Comparison of ENCODE assay signal across 16 mouse cellular contexts in genomic region chr5:38006415-38007347, GRCm38 (mm10). TPM values are rescaled to one million over a fixed set of nuclear protein-coding genes. Genes with fewer than 3 reads are reported as not detected.
DNase-seq lines count a peak whose midpoint lies in the region; ATAC-seq lines count a peak whose summit lies in the region.
"Had no signal": no experiment of that assay in that cellular context is flagged by ENCODE, and none has a peak within 500 bp of the region (broad histone marks: within the 10 kb centered on the region; RNA-seq: fewer than 3 reads in every experiment).

No protein-coding gene starts in this region.

- H3K9me3 ChIP-seq in neural tube, embryonic 12.5 days: no peaks in the 10 kb centered on the region
- no peaks in the 10 kb centered on the region for H3K9me3 ChIP-seq in embryonic facial prominence, embryonic 10.5 days
- no peaks in the 10 kb centered on the region for H3K9me3 ChIP-seq in midbrain, embryonic 12.5 days
- H3K9me3 ChIP-seq: intestine, embryonic 15.5 days; limb, embryonic 10.5 days had no signal

- H3K36me3 ChIP-seq in neural tube, embryonic 12.5 days: no peaks in the 10 kb centered on the region
- no peaks in the 10 kb centered on the region for H3K36me3 ChIP-seq in embryonic facial prominence, embryonic 10.5 days (replicated peaks)
- no peaks in the 10 kb centered on the region for H3K36me3 ChIP-seq in midbrain, embryonic 12.5 days
- H3K36me3 ChIP-seq: intestine, embryonic 15.5 days; limb, embryonic 10.5 days had no signal

- 0 out of 2 replicates have a peak, but pooled peaks have one; percentile 56 for ATAC-seq in neural tube, embryonic 12.5 days (ENCODE audit: low FRiP score, low read depth)
- peak; percentile 58; the same call in 1 of the 2 replicates for ATAC-seq in midbrain, embryonic 12.5 days (ENCODE audit: low FRiP score, low read depth)
- ATAC-seq in CD4-positive, CD25-positive, alpha-beta regulatory T cell, adult 4 months: no peak
- ATAC-seq: intestine, embryonic 15.5 days had no signal

- 32% methylated on average over 17 of the region's 17 CpGs for WGBS in neural tube, embryonic 12.5 days
- 42% methylated on average over 17 of the region's 17 CpGs for WGBS in embryonic facial prominence, embryonic 10.5 days
- 39% methylated on average over 17 of the region's 17 CpGs for WGBS in midbrain, embryonic 12.5 days

- no peak for DNase-seq in neural tube, embryonic 10.5 days (ENCODE audit: extremely low spot score, low spot score)
- DNase-seq in embryonic facial prominence, embryonic 10.5 days (ENCODE audit: low spot score): peak; percentile 50
- DNase-seq in adrenal gland, postnatal 36 days: no peak
- DNase-seq in right cerebral cortex, postnatal 10 days (ENCODE audit: low spot score in 2 of 2): no peak
- DNase-seq: adrenal gland, adult 2 months; cerebellum, adult 9-10 months; gastrocnemius, postnatal 10 days; heart, postnatal 10 days; layer of hippocampus, postnatal 36 days; lung, postnatal 14 days had no signal

- H3K27me3 ChIP-seq in neural tube, embryonic 12.5 days (replicated peaks): no peaks in the 10 kb centered on the region
- H3K27me3 ChIP-seq in embryonic facial prominence, embryonic 10.5 days (replicated peaks; ENCODE audit: low read depth, poor library complexity, severe bottlenecking): peaks cover 23% of the 10 kb centered on the region
- peaks cover 16% of the 10 kb centered on the region for H3K27me3 ChIP-seq in midbrain, embryonic 12.5 days
- H3K27me3 ChIP-seq: intestine, embryonic 15.5 days had no signal

- no peak overlapping the region for H3K9ac ChIP-seq in neural tube, embryonic 12.5 days
- no peak overlapping the region for H3K9ac ChIP-seq in midbrain, embryonic 12.5 days (replicated peaks)
- H3K9ac ChIP-seq: intestine, embryonic 15.5 days; liver, embryonic 14.5 days had no signal

- 0 out of 2 replicates have a peak overlapping the region, but pooled peaks have one; percentile 8 for H3K4me2 ChIP-seq in neural tube, embryonic 12.5 days (replicated peaks)
- no peak overlapping the region for H3K4me2 ChIP-seq in midbrain, embryonic 12.5 days (replicated peaks)
- H3K4me2 ChIP-seq: intestine, embryonic 15.5 days had no signal

- H3K27ac ChIP-seq in neural tube, embryonic 12.5 days: no peak overlapping the region
- H3K27ac ChIP-seq in embryonic facial prominence, embryonic 10.5 days (replicated peaks): peak overlapping the region; percentile 69
- no peak overlapping the region for H3K27ac ChIP-seq in midbrain, embryonic 12.5 days (replicated peaks)
- H3K27ac ChIP-seq: intestine, embryonic 15.5 days; limb, embryonic 10.5 days; liver, embryonic 14.5 days had no signal

- peaks cover 11% of the 10 kb centered on the region for H3K4me1 ChIP-seq in neural tube, embryonic 12.5 days
- H3K4me1 ChIP-seq in embryonic facial prominence, embryonic 10.5 days: peaks cover 41% of the 10 kb centered on the region
- peaks cover 5% of the 10 kb centered on the region; the same call in 1 of the 2 replicates for H3K4me1 ChIP-seq in midbrain, embryonic 12.5 days
- H3K4me1 ChIP-seq: intestine, embryonic 15.5 days had no signal

- H3K4me3 ChIP-seq in neural tube, embryonic 12.5 days: no peak overlapping the region
- H3K4me3 ChIP-seq in embryonic facial prominence, embryonic 10.5 days: no peak overlapping the region
- H3K4me3 ChIP-seq in midbrain, embryonic 12.5 days: no peak overlapping the region
- H3K4me3 ChIP-seq: intestine, embryonic 15.5 days; limb, embryonic 10.5 days had no signal

RNA-seq across cellular contexts. Expression of gene Stx18, which starts 31.9 kb away (rescaled TPM):
- 40.6 and 43.2 TPM in 2 replicates for polyA plus RNA-seq in neural tube, embryonic 12.5 days (2016; fragmentation: Nextera tagmentation; extraction: Ambion mirVana)
- polyA plus RNA-seq in embryonic facial prominence, embryonic 10.5 days (2016; fragmentation: Nextera tagmentation; extraction: Ambion mirVana): 54.8 and 55.8 TPM in 2 replicates
- 42.1 and 42.5 TPM in 2 replicates for polyA plus RNA-seq in midbrain, embryonic 12.5 days (2016; fragmentation: Nextera tagmentation; extraction: Ambion mirVana)
- total RNA-seq in adrenal gland, postnatal 36 days (2021): 10 to 100 TPM; 34.9 to 37.7 TPM
- polyA plus RNA-seq in CD4-positive, CD25-positive, alpha-beta regulatory T cell, adult 4 months (2017; shearing (Covaris generic)): 10 to 100 TPM; 21.9 to 22.1 TPM
